ENCODE assay signal across 8 mouse cellular contexts in the genomic region with DNA sequence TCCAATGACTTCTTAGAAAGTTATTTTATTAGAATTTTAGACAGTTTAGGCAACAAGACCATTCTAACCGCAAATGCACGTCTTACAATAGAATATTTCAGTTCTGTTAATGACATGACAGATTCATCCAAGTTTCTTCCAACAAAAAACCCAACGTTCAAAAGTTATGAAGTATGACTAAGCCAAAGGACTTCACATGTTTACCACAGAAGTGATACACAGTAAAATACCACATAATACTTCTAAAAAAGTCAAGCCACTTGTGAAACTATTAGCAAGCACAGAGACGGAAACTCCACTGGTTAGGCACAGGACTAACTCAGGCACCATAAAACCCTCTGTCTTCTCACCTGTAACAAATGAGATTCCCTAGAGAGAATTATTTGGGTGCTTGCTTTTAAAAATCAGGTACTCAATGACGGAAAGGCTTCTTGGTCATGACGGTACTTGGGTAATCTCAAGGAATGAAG. TPM values are rescaled to one million over a fixed set of nuclear protein-coding genes. Genes with fewer than 3 reads are reported as not detected.
DNase-seq lines count a peak whose midpoint lies in the region; ATAC-seq and TF ChIP-seq lines count a peak whose summit lies in the region.
"Had no signal": no experiment of that assay in that cellular context is flagged by ENCODE, and none has a peak within 500 bp of the region (broad histone marks: within the 10 kb centered on the region; RNA-seq: fewer than 3 reads in every experiment).

No protein-coding gene starts in this region.

- TF ChIP-seq CTCF in forebrain, postnatal 0 days (IDR thresholded peaks at IDR 0.05; ENCODE audit: low read depth) = no peak

- peak; percentile 53 for DNase-seq in A20 (ENCODE audit: low read depth, low spot score)
- DNase-seq in CD4-positive, CD25-positive, alpha-beta regulatory T cell, adult 2 months (ENCODE audit: low read depth, low spot score) = peak; percentile 32
- no peak for DNase-seq in forebrain, postnatal 0 days
- DNase-seq in yolk sac, embryonic 10.5 days (ENCODE audit: low spot score) = no peak
- no peak for DNase-seq in urinary bladder, postnatal 14 days (ENCODE audit: low spot score)
- DNase-seq in left cerebral cortex, adult 11 months (ENCODE audit: low spot score) = no peak

- no peak for ATAC-seq in forebrain, postnatal 0 days
- no peak for ATAC-seq in liver, embryonic 16.5 days (ENCODE audit: low read depth)

- H3K27me3 ChIP-seq in forebrain, postnatal 0 days (ENCODE audit: insufficient read depth, low read length) = no peaks in the 10 kb centered on the region
- no peaks in the 10 kb centered on the region for H3K27me3 ChIP-seq in liver, embryonic 16.5 days (ENCODE audit: control insufficient read depth, insufficient read depth, low read depth, low read length)

- H3K9me3 ChIP-seq in forebrain, postnatal 0 days (ENCODE audit: low read length) = no peaks in the 10 kb centered on the region
- no peaks in the 10 kb centered on the region for H3K9me3 ChIP-seq in liver, embryonic 16.5 days (replicated peaks; ENCODE audit: control insufficient read depth, low read length)

- peaks cover 27% of the 10 kb centered on the region for H3K36me3 ChIP-seq in forebrain, postnatal 0 days (ENCODE audit: insufficient read depth)
- H3K36me3 ChIP-seq in liver, embryonic 16.5 days (ENCODE audit: control insufficient read depth, insufficient read depth) = peaks cover 24% of the 10 kb centered on the region

- 65% methylated on average over 6 of the region's 6 CpGs for WGBS in forebrain, postnatal 0 days
- 48% methylated on average over 6 of the region's 6 CpGs for WGBS in liver, embryonic 16.5 days (ENCODE audit: insufficient replicate concordance)

- peak overlapping the region; percentile 91 for H3K4me3 ChIP-seq in forebrain, postnatal 0 days (ENCODE audit: low read depth, low read length)
- H3K4me3 ChIP-seq in liver, embryonic 16.5 days (ENCODE audit: low read depth, low read length) = peak overlapping the region; percentile 89

- no peak overlapping the region for H3K27ac ChIP-seq in forebrain, postnatal 0 days (ENCODE audit: low read depth, low read length)
- peak overlapping the region; percentile 83 for H3K27ac ChIP-seq in liver, embryonic 16.5 days (ENCODE audit: low read length)

- 0 out of 2 replicates have a peak, but pooled peaks cover 2% of the 10 kb centered on the region for H3K4me1 ChIP-seq in forebrain, postnatal 0 days (ENCODE audit: insufficient read depth)
- H3K4me1 ChIP-seq in liver, embryonic 16.5 days (ENCODE audit: control insufficient read depth, low read depth, low read length) = peaks cover 15% of the 10 kb centered on the region

- peak overlapping the region; percentile 75; the same call in 1 of the 2 replicates for H3K9ac ChIP-seq in forebrain, postnatal 0 days
- H3K9ac ChIP-seq in liver, embryonic 16.5 days (ENCODE audit: low read depth, low read length) = peak overlapping the region; percentile 83

- peak overlapping the region; percentile 63 for H3K4me2 ChIP-seq in forebrain, postnatal 0 days (ENCODE audit: low read depth)
- peak overlapping the region; percentile 77 for H3K4me2 ChIP-seq in liver, embryonic 16.5 days (ENCODE audit: low read depth, low read length)

RNA-seq across cellular contexts. Expression of a gene that starts 0.8 kb away (rescaled TPM):
- total RNA-seq in forebrain, postnatal 0 days (2014; rRNA removed) = 30.9 and 34.2 TPM in 2 replicates
- polyA plus RNA-seq in forebrain, postnatal 0 days (2015; fragmentation: Nextera tagmentation; extraction: Ambion mirVana) = 17.5 and 23.7 TPM in 2 replicates
- 19.8 and 20.5 TPM in 2 replicates for polyA plus RNA-seq in liver, embryonic 16.5 days (2015; fragmentation: Nextera tagmentation; extraction: Ambion mirVana)

RNA-seq across cellular contexts. Expression of a gene that starts 38.7 kb away (rescaled TPM):
- 75.1 and 92.7 TPM in 2 replicates for total RNA-seq in forebrain, postnatal 0 days (2014; rRNA removed)
- polyA plus RNA-seq in forebrain, postnatal 0 days (2015; fragmentation: Nextera tagmentation; extraction: Ambion mirVana) = 23.5 and 28.1 TPM in 2 replicates
- polyA plus RNA-seq in liver, embryonic 16.5 days (2015; fragmentation: Nextera tagmentation; extraction: Ambion mirVana) = 24.1 and 26.4 TPM in 2 replicates

RNA-seq across cellular contexts. Expression of a gene that starts 54.0 kb away (rescaled TPM):
- total RNA-seq in forebrain, postnatal 0 days (2014; rRNA removed) = 0.62 and 0.90 TPM in 2 replicates
- polyA plus RNA-seq in forebrain, postnatal 0 days (2015; fragmentation: Nextera tagmentation; extraction: Ambion mirVana) = 0.21 and 0.31 TPM in 2 replicates
- polyA plus RNA-seq in liver, embryonic 16.5 days (2015; fragmentation: Nextera tagmentation; extraction: Ambion mirVana) = 0.04 TPM in 1 of 2 replicates, not detected in the other
- polyA plus RNA-seq: gonadal fat pad, adult 2 months had no signal

Comparison
In these comparisons a context has a peak if more than half of its experiments do, and no peak if none do; other contexts are left out.
1. DNase-seq: peak in A20 (single experiment) and CD4-positive, CD25-positive, alpha-beta regulatory T cell, adult 2 months (single experiment); none in forebrain, postnatal 0 days (single experiment), yolk sac, embryonic 10.5 days (single experiment), urinary bladder, postnatal 14 days (single experiment) and left cerebral cortex, adult 11 months (single experiment).